Comparison of ENCODE assay signal across 19 mouse cellular contexts in genomic region chr10:27617522-27618020, GRCm38 (mm10). TPM values are rescaled to one million over a fixed set of nuclear protein-coding genes. Genes with fewer than 3 reads are reported as not detected.
DNase-seq lines count a peak whose midpoint lies in the region; ATAC-seq and TF ChIP-seq lines count a peak whose summit lies in the region.
"Had no signal": no experiment of that assay in that cellular context is flagged by ENCODE, and none has a peak within 500 bp of the region (broad histone marks: within the 10 kb centered on the region; RNA-seq: fewer than 3 reads in every experiment).

No protein-coding gene starts in this region.

- TF ChIP-seq CTCF in stomach, postnatal 0 days (IDR thresholded peaks at IDR 0.05; ENCODE audit: low read depth): no peak

- no peak for TF ChIP-seq EP300 in stomach, postnatal 0 days (optimal IDR thresholded peaks at IDR 0.05)

- no peaks in the 10 kb centered on the region for H3K27me3 ChIP-seq in forebrain, embryonic 11.5 days (ENCODE audit: control insufficient read depth, insufficient read depth, low read length)
- no peaks in the 10 kb centered on the region for H3K27me3 ChIP-seq in forebrain, embryonic 15.5 days
- no peaks in the 10 kb centered on the region; the same call in 1 of the 2 replicates for H3K27me3 ChIP-seq in embryonic facial prominence, embryonic 14.5 days (replicated peaks; ENCODE audit: control insufficient read depth, insufficient read depth, low read length)
- H3K27me3 ChIP-seq in stomach, postnatal 0 days (ENCODE audit: control insufficient read depth, insufficient read depth, low read length): no peaks in the 10 kb centered on the region
- H3K27me3 ChIP-seq in hindbrain, embryonic 14.5 days (ENCODE audit: control insufficient read depth, insufficient read depth, low read length): no peaks in the 10 kb centered on the region
- H3K27me3 ChIP-seq: CH12.LX; heart, embryonic 13.5 days; liver, embryonic 15.5 days; midbrain, embryonic 15.5 days had no signal

- H3K4me1 ChIP-seq in forebrain, embryonic 11.5 days (replicated peaks; ENCODE audit: control insufficient read depth, insufficient read depth, low read length): no peaks in the 10 kb centered on the region
- peaks cover 10% of the 10 kb centered on the region; the same call in 1 of the 2 replicates for H3K4me1 ChIP-seq in forebrain, embryonic 15.5 days
- no peaks in the 10 kb centered on the region for H3K4me1 ChIP-seq in embryonic facial prominence, embryonic 14.5 days (ENCODE audit: control insufficient read depth, insufficient read depth, low read length)
- no peaks in the 10 kb centered on the region for H3K4me1 ChIP-seq in stomach, postnatal 0 days (replicated peaks; ENCODE audit: control insufficient read depth, insufficient read depth)
- peaks cover 7% of the 10 kb centered on the region for H3K4me1 ChIP-seq in hindbrain, embryonic 14.5 days (replicated peaks; ENCODE audit: control insufficient read depth, insufficient read depth, low read length)
- H3K4me1 ChIP-seq: liver, embryonic 15.5 days had no signal

- no peak overlapping the region for H3K27ac ChIP-seq in forebrain, embryonic 11.5 days (ENCODE audit: low read depth, low read length)
- no peak overlapping the region for H3K27ac ChIP-seq in forebrain, embryonic 15.5 days (replicated peaks)
- H3K27ac ChIP-seq in embryonic facial prominence, embryonic 14.5 days (replicated peaks; ENCODE audit: low read depth, low read length): 0 out of 2 replicates have a peak overlapping the region, but pooled peaks have one; percentile 31
- H3K27ac ChIP-seq in stomach, postnatal 0 days (replicated peaks): no peak overlapping the region
- H3K27ac ChIP-seq in hindbrain, embryonic 14.5 days: no peak overlapping the region
- H3K27ac ChIP-seq: liver, embryonic 15.5 days; midbrain, embryonic 15.5 days had no signal

- WGBS in forebrain, embryonic 11.5 days: 84% methylated on average over 4 of the region's 4 CpGs
- WGBS in forebrain, embryonic 15.5 days: 88% methylated on average over 4 of the region's 4 CpGs
- 80% methylated on average over 4 of the region's 4 CpGs for WGBS in embryonic facial prominence, embryonic 14.5 days
- WGBS in stomach, postnatal 0 days: 78% methylated on average over 4 of the region's 4 CpGs
- 89% methylated on average over 4 of the region's 4 CpGs for WGBS in hindbrain, embryonic 14.5 days

- H3K9me3 ChIP-seq in forebrain, embryonic 11.5 days (ENCODE audit: control insufficient read depth, low read length): no peaks in the 10 kb centered on the region
- no peaks in the 10 kb centered on the region for H3K9me3 ChIP-seq in forebrain, embryonic 15.5 days
- no peaks in the 10 kb centered on the region for H3K9me3 ChIP-seq in embryonic facial prominence, embryonic 14.5 days (ENCODE audit: control insufficient read depth, low read length)
- no peaks in the 10 kb centered on the region for H3K9me3 ChIP-seq in stomach, postnatal 0 days (ENCODE audit: control insufficient read depth, low read length)
- no peaks in the 10 kb centered on the region for H3K9me3 ChIP-seq in hindbrain, embryonic 14.5 days (ENCODE audit: control insufficient read depth, low read length)
- H3K9me3 ChIP-seq: heart, embryonic 13.5 days; hindbrain, embryonic 10.5 days; liver, embryonic 15.5 days; midbrain, embryonic 15.5 days had no signal

- no peak overlapping the region for H3K4me3 ChIP-seq in forebrain, embryonic 11.5 days (ENCODE audit: low read depth, low read length)
- H3K4me3 ChIP-seq in forebrain, embryonic 15.5 days: no peak overlapping the region
- H3K4me3 ChIP-seq in embryonic facial prominence, embryonic 14.5 days (ENCODE audit: low read depth, low read length): no peak overlapping the region
- H3K4me3 ChIP-seq in stomach, postnatal 0 days (ENCODE audit: low read depth, low read length): no peak overlapping the region
- no peak overlapping the region for H3K4me3 ChIP-seq in hindbrain, embryonic 14.5 days (replicated peaks; ENCODE audit: low read length)
- H3K4me3 ChIP-seq: erythroblast, embryonic 14.5 days; liver, embryonic 15.5 days; midbrain, embryonic 15.5 days had no signal

- no peak for DNase-seq in forebrain, embryonic 11.5 days (ENCODE audit: low spot score)
- peak; percentile 60 for DNase-seq in embryonic facial prominence, embryonic 14.5 days (ENCODE audit: low spot score)
- DNase-seq in gastrocnemius, postnatal 25 days: peak; percentile 19
- DNase-seq in mesoderm, embryonic 11.5 days (ENCODE audit: low read depth, low spot score): peak; percentile 29
- DNase-seq in stomach, postnatal 0 days (ENCODE audit: low spot score): no peak
- DNase-seq in frontal cortex, postnatal 14 days (ENCODE audit: low spot score in 2 of 2): no peak
- no peak for DNase-seq in hindbrain, embryonic 14.5 days (ENCODE audit: low spot score)
- DNase-seq: adrenal gland, adult 2 months; cerebellum, adult 18-20 months; spleen, adult 18-20 months; thymus, postnatal 4 days had no signal

- H3K4me2 ChIP-seq in forebrain, embryonic 11.5 days (ENCODE audit: low read depth, low read length, severe bottlenecking): no peak overlapping the region
- H3K4me2 ChIP-seq in forebrain, embryonic 15.5 days (replicated peaks): no peak overlapping the region
- peak overlapping the region; percentile 76; the same call in 1 of the 2 replicates for H3K4me2 ChIP-seq in embryonic facial prominence, embryonic 14.5 days (ENCODE audit: low read depth, low read length)
- no peak overlapping the region for H3K4me2 ChIP-seq in stomach, postnatal 0 days (replicated peaks; ENCODE audit: low read depth)
- H3K4me2 ChIP-seq in hindbrain, embryonic 14.5 days (replicated peaks): no peak overlapping the region
- H3K4me2 ChIP-seq: liver, embryonic 15.5 days had no signal

- ATAC-seq in forebrain, embryonic 11.5 days (replicated peaks; ENCODE audit: low FRiP score): 0 out of 2 replicates have a peak, but pooled peaks have one; percentile 18
- no peak for ATAC-seq in forebrain, embryonic 15.5 days (replicated peaks)
- peak; percentile 28; the same call in 1 of the 2 replicates for ATAC-seq in embryonic facial prominence, embryonic 14.5 days (ENCODE audit: low read depth)
- ATAC-seq in stomach, postnatal 0 days (ENCODE audit: low FRiP score, low TSS enrichment): no peak
- ATAC-seq in hindbrain, embryonic 14.5 days (ENCODE audit: low FRiP score): no peak

- H3K9ac ChIP-seq in forebrain, embryonic 11.5 days (ENCODE audit: low read length): no peak overlapping the region
- H3K9ac ChIP-seq in forebrain, embryonic 15.5 days (replicated peaks): no peak overlapping the region
- no peak overlapping the region for H3K9ac ChIP-seq in embryonic facial prominence, embryonic 14.5 days (ENCODE audit: low read depth, low read length)
- H3K9ac ChIP-seq in stomach, postnatal 0 days (ENCODE audit: low read length): no peak overlapping the region
- no peak overlapping the region for H3K9ac ChIP-seq in hindbrain, embryonic 14.5 days
- H3K9ac ChIP-seq: liver, embryonic 15.5 days; midbrain, embryonic 15.5 days had no signal

- no peaks in the 10 kb centered on the region for H3K36me3 ChIP-seq in forebrain, embryonic 11.5 days (ENCODE audit: control insufficient read depth, insufficient read depth, low read length)
- no peaks in the 10 kb centered on the region for H3K36me3 ChIP-seq in forebrain, embryonic 15.5 days
- no peaks in the 10 kb centered on the region for H3K36me3 ChIP-seq in embryonic facial prominence, embryonic 14.5 days (ENCODE audit: control insufficient read depth, insufficient read depth, low read length)
- no peaks in the 10 kb centered on the region for H3K36me3 ChIP-seq in stomach, postnatal 0 days (ENCODE audit: control insufficient read depth, insufficient read depth, low read length)
- no peaks in the 10 kb centered on the region for H3K36me3 ChIP-seq in hindbrain, embryonic 14.5 days (replicated peaks; ENCODE audit: control insufficient read depth, insufficient read depth)
- H3K36me3 ChIP-seq: heart, embryonic 13.5 days; hindbrain, embryonic 10.5 days; liver, embryonic 15.5 days; midbrain, embryonic 15.5 days had no signal

RNA-seq across cellular contexts. Expression of gene Lama2, which starts 2.0 kb away (rescaled TPM):
- polyA plus RNA-seq in forebrain, embryonic 11.5 days (2014; fragmentation: Nextera tagmentation; extraction: Ambion mirVana): 7.6 and 9.5 TPM in 2 replicates
- polyA plus RNA-seq in forebrain, embryonic 15.5 days (2015; fragmentation: Nextera tagmentation; extraction: Ambion mirVana): 3.8 and 4.2 TPM in 2 replicates
- 32.0 and 34.2 TPM in 2 replicates for polyA plus RNA-seq in embryonic facial prominence, embryonic 14.5 days (2014; fragmentation: Nextera tagmentation; extraction: Ambion mirVana)
- 10 to 100 TPM; 54.2 to 72.0 TPM for total RNA-seq in gastrocnemius, postnatal 25 days (2021)
- 12.8 and 14.1 TPM in 2 replicates for polyA plus RNA-seq in stomach, postnatal 0 days (2015; fragmentation: Nextera tagmentation; extraction: Ambion mirVana)
- polyA plus RNA-seq in hindbrain, embryonic 14.5 days (2014; fragmentation: Nextera tagmentation; extraction: Ambion mirVana): 8.5 and 11.2 TPM in 2 replicates
- total RNA-seq: CH12.LX; granulocyte monocyte progenitor cell, adult 5-6 weeks had no signal
- polyA plus RNA-seq: erythroblast, embryonic 14.5 days had no signal

Comparison
In these comparisons a context has a peak if more than half of its experiments do, and no peak if none do; other contexts are left out.
1. ATAC-seq: peak in forebrain, embryonic 11.5 days (single experiment) and embryonic facial prominence, embryonic 14.5 days (single experiment); none in forebrain, embryonic 15.5 days (single experiment), stomach, postnatal 0 days (single experiment) and hindbrain, embryonic 14.5 days (single experiment).
2. DNase-seq: peak in embryonic facial prominence, embryonic 14.5 days (single experiment), gastrocnemius, postnatal 25 days (single experiment) and mesoderm, embryonic 11.5 days (single experiment); none in forebrain, embryonic 11.5 days (single experiment), stomach, postnatal 0 days (single experiment), frontal cortex, postnatal 14 days (0 of 2) and hindbrain, embryonic 14.5 days (single experiment).